Mouse (Mus musculus) limb, embryonic 13.5 days (tissue): Measurements from ENCODE around the gene Xiap. TPM values are rescaled to one million over a fixed set of nuclear protein-coding genes. Genes with fewer than 3 reads are reported as not detected.
A peak's percentile ranks its signal among the peaks of the same experiment; 100 is the strongest.

Source experiments
- ATAC-seq: fragments of 200-750 bp; cut with Nextera tagmentation; 2 replicates; pipeline ENCODE4 v1.8.0; 2017; ENCODE audit warnings: low read depth, moderate number of reproducible peaks, moderate TSS enrichment; ENCODE audit not compliant: low FRiP score
- H3K27ac ChIP-seq: fragments of 300-500 bp; sonication (generic); 2 replicates; pipeline ENCODE4 v1.5.1; 2015; ENCODE audit warnings: inconsistent platforms, mild to moderate bottlenecking, moderate library complexity
- H3K27me3 ChIP-seq: fragments of 300-500 bp; sonication (generic); 2 replicates; pipeline ENCODE4 v1.6.1; 2015; ENCODE audit warnings: mild to moderate bottlenecking, inconsistent platforms
- H3K36me3 ChIP-seq: fragments of 300-500 bp; sonication (generic); 2 replicates; pipeline ENCODE4 v1.6.1; 2015; ENCODE audit warnings: inconsistent platforms, mild to moderate bottlenecking, moderate library complexity
- H3K4me1 ChIP-seq: fragments of 300-500 bp; sonication (generic); 2 replicates; pipeline ENCODE4 v1.6.1; 2015; ENCODE audit warnings: inconsistent platforms
- H3K4me2 ChIP-seq: fragments of 300-500 bp; sonication (generic); replicated peaks from 2 replicates; pipeline ENCODE4 v1.6.1; 2015; ENCODE audit warnings: inconsistent platforms, mild to moderate bottlenecking, moderate library complexity
- H3K4me3 ChIP-seq: fragments of 300-500 bp; sonication (generic); 2 replicates; pipeline ENCODE4 v1.5.1; 2015; ENCODE audit warnings: moderate library complexity, mild to moderate bottlenecking, inconsistent platforms
- H3K9ac ChIP-seq: fragments of 300-500 bp; sonication (generic); 2 replicates; pipeline ENCODE4 v1.6.1; 2015; ENCODE audit warnings: mild to moderate bottlenecking, inconsistent platforms
- H3K9me3 ChIP-seq: fragments of 300-500 bp; sonication (generic); 2 replicates; pipeline ENCODE4 v1.6.1; 2016; ENCODE audit warnings: inconsistent platforms
- WGBS: fragments of 180-500 bp; shearing (Covaris S2); methylation state at CpG from one replicate; pipeline ENCODE4 v1.1.7; 2015; 5-methylcytosine and 5-hydroxymethylcytosine counted together
- polyA plus RNA-seq: library from polyadenylated mRNA; unstranded; fragments of >200 nt; fragmentation: Nextera tagmentation; extraction: Ambion mirVana; gene quantifications from 2 replicates; pipeline ENCODE4 v1.2.1, GENCODE M21; 2015

Gene Xiap
- polyA plus RNA-seq, 1 experiment from 2014 or later: 15.0 TPM

- 93% methylated on average over 1 of the region's 1 CpGs for WGBS
- peaks cover 16% of the 10 kb centered on the region for H3K36me3 ChIP-seq
- H3K9me3 ChIP-seq: 0 out of 2 replicates have a peak, but pooled peaks cover 5% of the 10 kb centered on the region
- H3K27ac ChIP-seq: no peak overlapping the region
- no peak overlapping the region for H3K9ac ChIP-seq
- no peaks in the 10 kb centered on the region for H3K4me1 ChIP-seq
- no peak overlapping the region for H3K4me2 ChIP-seq
- H3K27me3 ChIP-seq: no peaks in the 10 kb centered on the region
- ATAC-seq: no peak
- H3K4me3 ChIP-seq: no peak overlapping the region
Measured at GRCm38 (mm10) chrX:42110585-42110984, 51.1 kb downstream of the Xiap start.

DNA sequence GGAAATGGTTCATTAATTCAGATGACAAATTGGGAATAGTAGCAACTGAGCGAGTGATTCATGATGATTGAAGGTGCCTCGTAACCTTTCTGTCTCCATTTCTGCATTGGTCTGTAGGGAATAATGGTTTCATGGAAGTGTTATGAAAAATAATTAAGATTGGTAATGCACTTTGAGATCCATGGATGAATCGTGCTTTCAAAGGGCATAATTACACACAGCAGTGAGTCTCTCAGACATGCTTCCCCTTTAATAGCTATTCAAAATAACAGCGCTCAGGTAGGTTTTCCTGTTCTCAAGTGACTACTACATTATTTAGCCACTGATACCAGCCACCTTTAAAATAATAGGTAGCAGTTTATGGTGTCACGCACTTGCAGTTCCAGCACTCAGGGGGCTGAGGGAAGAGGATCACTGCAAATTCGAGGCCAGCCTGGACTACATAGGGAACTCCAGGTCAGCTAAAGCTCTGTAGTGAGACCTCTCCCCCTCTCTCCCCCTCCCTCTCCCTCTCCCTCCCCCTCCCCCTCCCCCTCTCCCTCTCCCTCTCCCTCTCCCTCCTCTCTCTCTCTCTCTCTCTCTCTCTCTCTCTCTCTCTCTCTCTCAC, 60.1 kb downstream of the Xiap start:
- Histone ChIP-seq H3K4me3 (no peak overlapping the region), H3K4me1 (no peaks in the 10 kb centered on the region), H3K9ac (no peak overlapping the region), H3K9me3 (no peaks in the 10 kb centered on the region), H3K27ac (no peak overlapping the region), H3K36me3 (no peaks in the 10 kb centered on the region), H3K4me2 (no peak overlapping the region), H3K27me3 (no peaks in the 10 kb centered on the region)
- no peak for ATAC-seq
- 87% methylated on average over 6 of the region's 6 CpGs for WGBS

GRCm38 (mm10) chrX:42124963-42125697, 65.7 kb downstream of the Xiap start:
- Histone ChIP-seq H3K27me3 (no peaks in the 10 kb centered on the region), H3K27ac (no peak overlapping the region), H3K4me2 (no peak overlapping the region), H3K4me1 (no peaks in the 10 kb centered on the region), H3K36me3 (no peaks in the 10 kb centered on the region), H3K4me3 (no peak overlapping the region), H3K9me3 (peaks cover 5% of the 10 kb centered on the region; the same call in 1 of the 2 replicates), H3K9ac (no peak overlapping the region)
- WGBS: 71% methylated on average over 5 of the region's 5 CpGs
- ATAC-seq: no peak

- no peak overlapping the region for H3K4me2 ChIP-seq
- WGBS: 56% methylated on average over 9 of the region's 9 CpGs
- H3K9me3 ChIP-seq: no peaks in the 10 kb centered on the region
- H3K36me3 ChIP-seq: no peaks in the 10 kb centered on the region
- no peak overlapping the region; the same call in 1 of the 2 replicates for H3K27ac ChIP-seq
- H3K27me3 ChIP-seq: no peaks in the 10 kb centered on the region
- no peaks in the 10 kb centered on the region for H3K4me1 ChIP-seq
- ATAC-seq: peak; percentile 64
- H3K4me3 ChIP-seq: no peak overlapping the region
- H3K9ac ChIP-seq: no peak overlapping the region
Measured at GRCm38 (mm10) chrX:42139882-42140281, 80.4 kb downstream of the Xiap start.

DNA sequence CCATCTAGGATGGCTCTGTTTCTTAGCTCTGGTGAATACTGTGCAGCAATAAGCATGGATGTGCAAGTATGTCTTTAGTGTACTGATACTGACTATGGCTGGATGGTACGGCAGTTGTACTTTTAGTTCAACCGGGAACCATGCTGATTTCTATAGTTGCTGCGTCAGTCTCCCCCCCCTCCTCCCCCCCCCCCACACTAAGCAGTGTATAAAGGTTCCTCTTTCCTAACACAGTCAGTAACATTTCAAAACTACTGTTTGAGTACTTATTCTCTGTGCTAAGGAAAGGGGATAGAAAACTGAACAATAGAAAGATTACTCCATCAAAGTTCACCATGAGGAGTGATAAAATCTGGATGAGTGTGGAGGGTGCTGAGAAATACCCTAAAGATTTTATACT, 83.1 kb downstream of the Xiap start:
- H3K9ac ChIP-seq: no peak overlapping the region
- no peak for ATAC-seq
- no peak overlapping the region for H3K4me2 ChIP-seq
- no peaks in the 10 kb centered on the region for H3K9me3 ChIP-seq
- H3K27ac ChIP-seq: no peak overlapping the region
- H3K27me3 ChIP-seq: no peaks in the 10 kb centered on the region
- H3K36me3 ChIP-seq: no peaks in the 10 kb centered on the region
- H3K4me3 ChIP-seq: no peak overlapping the region
- WGBS: 67% methylated on average over 3 of the region's 3 CpGs
- no peaks in the 10 kb centered on the region for H3K4me1 ChIP-seq

DNA sequence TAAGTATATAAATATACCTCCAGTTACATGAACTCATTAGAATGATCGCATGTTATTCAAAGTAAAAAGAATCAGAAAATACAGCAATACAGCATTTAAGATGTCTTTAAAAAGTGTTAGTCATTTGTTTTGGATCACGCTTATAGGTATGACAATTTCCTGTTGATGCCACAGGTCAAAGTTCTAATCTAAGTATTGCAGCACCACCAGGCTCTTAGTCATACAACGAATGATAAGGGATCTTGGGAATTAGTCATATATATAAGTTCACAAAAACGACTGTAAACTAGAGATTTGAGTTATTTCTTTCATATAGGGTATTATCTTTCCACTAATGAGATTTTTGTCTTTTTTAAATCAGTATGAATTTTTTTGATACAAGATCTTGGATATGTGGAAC, 84.5 kb downstream of the Xiap start:
- no peaks in the 10 kb centered on the region for H3K36me3 ChIP-seq
- no peaks in the 10 kb centered on the region for H3K27me3 ChIP-seq
- no peak overlapping the region for H3K4me3 ChIP-seq
- no peak for ATAC-seq
- WGBS: 84% methylated on average over 4 of the region's 4 CpGs
- no peaks in the 10 kb centered on the region for H3K9me3 ChIP-seq
- no peak overlapping the region for H3K27ac ChIP-seq
- no peak overlapping the region for H3K9ac ChIP-seq
- no peak overlapping the region for H3K4me2 ChIP-seq
- H3K4me1 ChIP-seq: no peaks in the 10 kb centered on the region

- H3K9me3 ChIP-seq: no peaks in the 10 kb centered on the region
- peak overlapping the region; percentile 58 for H3K4me2 ChIP-seq
- 54% methylated on average over 5 of the region's 5 CpGs for WGBS
- H3K36me3 ChIP-seq: no peaks in the 10 kb centered on the region
- no peak overlapping the region for H3K27ac ChIP-seq
- H3K27me3 ChIP-seq: no peaks in the 10 kb centered on the region
- H3K9ac ChIP-seq: no peak overlapping the region
- no peaks in the 10 kb centered on the region for H3K4me1 ChIP-seq
- no peak overlapping the region for H3K4me3 ChIP-seq
- ATAC-seq: no peak
Measured at GRCm38 (mm10) chrX:42148016-42148451, 88.6 kb downstream of the Xiap start.

DNA sequence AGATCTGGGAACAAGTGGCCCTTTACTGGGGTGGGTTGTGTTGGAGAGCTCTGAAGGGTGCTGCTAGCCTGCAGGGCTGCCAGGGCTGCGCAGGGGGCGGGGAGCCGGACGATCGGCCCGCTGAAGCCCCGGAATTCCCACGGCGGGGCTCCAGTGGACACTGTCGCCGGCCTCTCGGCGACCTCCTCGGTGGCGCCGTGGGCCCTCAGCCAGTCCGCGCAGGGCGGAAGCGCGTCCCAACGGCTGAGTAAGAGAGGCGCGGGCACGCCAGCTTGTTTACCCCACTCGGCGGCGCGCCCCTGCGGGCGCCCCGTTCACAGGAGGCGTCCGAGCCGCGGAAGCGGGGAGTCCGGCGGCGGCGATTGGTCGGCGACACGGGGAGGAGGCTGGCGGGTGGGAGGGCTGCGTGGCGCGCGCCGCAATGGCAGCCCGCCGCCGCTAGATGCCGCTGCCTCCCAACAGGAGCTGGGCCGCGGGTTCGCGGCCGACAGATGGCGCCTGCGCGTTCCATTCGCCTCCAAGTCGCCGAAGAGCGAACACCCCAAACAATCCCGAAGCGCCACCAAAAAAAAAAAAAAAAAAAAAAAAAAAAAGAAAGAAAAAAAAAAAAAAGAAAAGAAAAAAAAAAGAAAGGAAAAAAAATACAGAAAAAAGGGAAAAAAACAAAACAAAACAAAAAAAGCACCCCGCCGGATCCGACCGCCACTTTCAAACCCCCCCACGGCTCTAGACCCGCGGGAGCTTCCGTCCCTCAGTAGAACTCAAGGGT, 89.5 kb downstream of the Xiap start, which contains the start of gene Stag2:
TSS of gene Stag2 (plus strand) at position 530 of the 769 bp plus-strand sequence.
- H3K27me3 ChIP-seq: no peaks in the 10 kb centered on the region
- H3K4me3 ChIP-seq: peak within 1 kb of the TSS; percentile 60
- peak within 1 kb of the TSS; percentile 95 for H3K9ac ChIP-seq
- 19% methylated on average over 49 of the region's 76 CpGs for WGBS
- H3K4me2 ChIP-seq: peak within 1 kb of the TSS; percentile 58
- peak; percentile 73 for ATAC-seq
- H3K27ac ChIP-seq: peak within 1 kb of the TSS; percentile 99
- H3K36me3 ChIP-seq: no peaks in the 10 kb centered on the region
- no peaks in the 10 kb centered on the region for H3K9me3 ChIP-seq
- no peaks in the 10 kb centered on the region for H3K4me1 ChIP-seq

GRCm38 (mm10) chrX:42149557-42150345, 90.3 kb downstream of the Xiap start:
- H3K4me2 ChIP-seq: peak overlapping the region; percentile 56
- H3K4me3 ChIP-seq: peak overlapping the region; percentile 60
- H3K4me1 ChIP-seq: no peaks in the 10 kb centered on the region
- H3K27me3 ChIP-seq: no peaks in the 10 kb centered on the region
- H3K27ac ChIP-seq: peak overlapping the region; percentile 99
- H3K36me3 ChIP-seq: no peaks in the 10 kb centered on the region
- H3K9me3 ChIP-seq: no peaks in the 10 kb centered on the region
- 22% methylated on average over 34 of the region's 71 CpGs for WGBS
- peak overlapping the region; percentile 95 for H3K9ac ChIP-seq
- peak; percentile 38; the same call in 1 of the 2 replicates for ATAC-seq

DNA sequence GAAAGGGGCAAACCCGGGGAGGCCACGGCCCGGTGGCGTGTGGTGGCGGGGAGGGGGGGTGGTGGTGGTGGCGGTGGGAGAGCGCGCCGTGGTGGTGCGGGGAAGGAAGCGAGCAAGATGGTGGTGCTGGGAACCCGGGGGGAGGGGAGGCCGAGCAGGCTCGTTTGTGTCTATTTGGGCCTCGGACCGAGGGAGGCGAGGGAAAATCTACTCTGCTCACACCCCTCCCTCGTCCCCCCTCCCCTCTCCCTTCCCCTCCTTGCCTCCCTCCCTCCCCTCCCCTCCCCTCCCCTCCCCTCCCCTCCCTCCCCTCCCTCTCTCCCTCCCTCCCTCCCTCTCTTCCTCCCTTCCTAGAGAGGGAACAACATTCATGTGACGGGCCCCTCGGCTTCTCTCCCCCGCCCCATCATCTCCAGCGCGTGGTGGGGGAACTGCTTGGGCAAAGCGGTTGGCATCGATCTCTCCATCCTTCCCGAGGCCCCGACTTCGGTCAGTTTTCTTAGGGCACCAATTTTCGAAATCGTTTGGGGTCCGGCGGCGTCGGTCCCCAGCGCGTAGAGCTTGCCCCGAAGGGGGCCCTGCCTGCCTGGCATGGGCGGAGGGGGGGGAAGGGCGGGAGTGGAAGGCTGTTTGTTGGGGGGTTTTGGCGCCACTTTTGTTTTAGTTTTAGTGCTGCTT, 91.0 kb downstream of the Xiap start:
- no peaks in the 10 kb centered on the region for H3K27me3 ChIP-seq
- peak overlapping the region; percentile 60 for H3K4me3 ChIP-seq
- WGBS: 7% methylated on average over 18 of the region's 40 CpGs
- peak overlapping the region; percentile 99 for H3K27ac ChIP-seq
- peak overlapping the region; percentile 60 for H3K4me2 ChIP-seq
- H3K9me3 ChIP-seq: no peaks in the 10 kb centered on the region
- ATAC-seq: peak; percentile 75
- no peaks in the 10 kb centered on the region for H3K4me1 ChIP-seq
- peak overlapping the region; percentile 95 for H3K9ac ChIP-seq
- H3K36me3 ChIP-seq: no peaks in the 10 kb centered on the region

DNA sequence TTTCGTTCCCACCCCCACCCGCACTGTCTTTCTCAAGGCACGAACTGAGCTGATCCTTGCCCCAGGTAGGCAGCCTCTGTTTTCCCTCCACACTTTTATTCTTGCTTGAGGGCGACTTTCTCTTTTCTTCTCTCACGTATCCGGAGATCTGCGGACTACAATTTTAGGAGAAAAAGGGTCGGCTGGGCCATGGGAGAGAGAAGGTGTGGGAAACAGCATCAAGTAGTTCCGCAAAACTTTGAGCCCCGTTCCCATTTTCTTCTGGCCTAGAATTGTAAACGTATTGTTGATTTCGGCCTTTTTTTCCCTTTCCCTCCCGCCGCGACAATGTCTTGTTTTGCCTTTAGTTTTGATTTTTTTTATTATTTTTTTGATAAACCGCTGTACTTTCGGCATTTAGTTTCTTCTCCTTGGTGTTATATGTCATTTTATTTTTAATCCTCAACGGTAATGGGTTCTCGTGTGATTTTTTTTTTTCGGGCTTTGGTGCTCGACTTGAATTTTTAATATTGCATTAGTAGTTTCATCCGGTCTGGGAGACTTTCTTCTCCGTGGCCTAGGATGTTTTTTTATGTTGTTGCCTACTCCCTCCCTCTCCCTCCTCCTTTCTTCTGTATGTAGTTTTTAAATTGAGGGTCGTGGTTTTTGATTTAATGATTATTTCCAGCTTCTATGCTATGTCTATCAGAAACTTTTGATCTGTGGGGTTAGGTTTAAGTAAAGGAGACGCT, 91.7 kb downstream of the Xiap start:
- H3K36me3 ChIP-seq: no peaks in the 10 kb centered on the region
- peak overlapping the region; percentile 94 for H3K27ac ChIP-seq
- H3K27me3 ChIP-seq: no peaks in the 10 kb centered on the region
- no peaks in the 10 kb centered on the region for H3K4me1 ChIP-seq
- H3K4me2 ChIP-seq: peak overlapping the region; percentile 60
- peak overlapping the region; percentile 70 for H3K9ac ChIP-seq
- no peaks in the 10 kb centered on the region for H3K9me3 ChIP-seq
- ATAC-seq: no peak
- peak overlapping the region; percentile 60 for H3K4me3 ChIP-seq
- 17% methylated on average over 25 of the region's 25 CpGs for WGBS
